Mouse (Mus musculus): ENCODE measurements around the gene Ccdc127.
A peak's percentile ranks its signal among the peaks of the same experiment; 100 is the strongest.

Gene Ccdc127

DNA sequence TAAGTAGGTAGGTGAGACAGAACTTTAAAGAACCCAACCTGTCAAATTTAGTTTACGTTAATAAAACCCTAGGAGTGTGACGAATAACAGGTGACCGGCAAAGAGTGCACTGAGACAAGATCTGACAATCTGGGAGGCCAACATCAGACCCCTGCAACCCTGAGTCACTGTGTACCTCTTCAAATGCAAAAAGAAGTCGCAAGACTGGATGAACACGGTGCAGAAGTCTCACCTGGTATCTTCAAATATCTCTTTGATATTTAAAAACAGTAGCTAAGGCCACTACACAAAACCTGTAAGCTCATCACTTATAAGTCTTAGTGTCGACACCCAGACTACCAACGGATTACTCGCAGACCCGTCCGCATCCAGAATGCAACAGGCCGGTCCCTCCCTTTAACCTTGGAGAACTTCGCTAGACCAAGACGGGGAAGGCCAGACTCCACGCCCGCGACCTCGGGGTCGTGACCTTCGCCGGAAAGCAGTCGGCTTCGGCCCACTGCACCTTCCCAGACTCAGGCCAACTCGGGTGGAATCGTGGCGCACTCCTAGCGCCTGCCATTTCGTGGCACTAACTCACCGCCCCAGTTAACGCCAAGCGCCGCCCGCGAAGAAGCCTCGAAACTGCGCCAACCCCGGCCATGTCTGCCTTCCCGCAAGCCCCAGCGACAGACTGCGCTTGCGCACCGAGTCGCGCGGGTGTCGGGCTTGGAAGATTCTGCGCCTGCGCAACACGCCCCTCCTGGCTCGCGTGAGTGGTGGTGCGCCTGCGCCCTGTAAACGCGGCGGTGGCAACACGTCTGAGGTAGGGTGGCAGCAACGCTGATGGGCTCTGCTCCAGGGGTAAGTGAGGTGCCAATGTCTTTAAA lies at the start of gene Ccdc127, which contains the start of gene Sdha:
Gene Ccdc127, plus strand, starts transcription at position 744 of the 869 bp plus-strand sequence.
Gene Sdha, minus strand, starts transcription at position 715 of the 869 bp plus-strand sequence.
- peak; percentile 98 for DNase-seq

DNA sequence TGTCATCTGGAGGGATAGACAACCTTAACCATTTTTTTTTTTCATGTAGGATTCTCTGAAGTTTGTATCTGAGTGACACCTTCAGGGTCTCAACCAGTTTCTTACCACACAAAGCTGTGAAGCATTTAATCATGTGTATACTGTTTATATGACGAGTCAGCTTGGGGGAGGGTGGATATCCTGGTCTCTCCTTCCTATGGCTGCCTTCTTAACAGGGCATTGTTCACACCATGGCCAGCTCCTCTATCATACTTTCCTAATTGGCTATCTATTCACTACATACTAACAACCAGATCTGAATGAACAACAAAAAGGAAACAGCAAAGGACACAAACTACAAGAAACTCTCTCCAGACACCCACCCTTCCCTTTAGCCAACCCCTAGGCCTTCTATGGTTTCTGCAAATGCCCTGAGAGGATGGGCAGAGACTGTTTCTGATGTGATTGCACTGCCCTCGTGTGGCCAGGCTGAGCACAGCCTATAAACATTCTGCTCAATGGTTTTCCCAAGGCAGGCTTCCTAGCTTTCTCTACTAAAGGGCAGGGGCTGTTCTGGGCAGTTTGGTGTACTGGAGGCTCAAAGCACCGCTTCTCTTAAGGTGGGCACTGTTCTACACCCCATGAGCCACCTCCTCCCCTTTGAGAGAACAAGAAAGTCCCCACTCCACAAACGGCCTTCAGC lies 49.0 kb upstream of the Ccdc127 start:
- peak; percentile 67 for DNase-seq

- no peak for DNase-seq
These were observed 48.5 kb upstream of the Ccdc127 start for GRCm38 (mm10) chr13:74301607-74301984.

DNA sequence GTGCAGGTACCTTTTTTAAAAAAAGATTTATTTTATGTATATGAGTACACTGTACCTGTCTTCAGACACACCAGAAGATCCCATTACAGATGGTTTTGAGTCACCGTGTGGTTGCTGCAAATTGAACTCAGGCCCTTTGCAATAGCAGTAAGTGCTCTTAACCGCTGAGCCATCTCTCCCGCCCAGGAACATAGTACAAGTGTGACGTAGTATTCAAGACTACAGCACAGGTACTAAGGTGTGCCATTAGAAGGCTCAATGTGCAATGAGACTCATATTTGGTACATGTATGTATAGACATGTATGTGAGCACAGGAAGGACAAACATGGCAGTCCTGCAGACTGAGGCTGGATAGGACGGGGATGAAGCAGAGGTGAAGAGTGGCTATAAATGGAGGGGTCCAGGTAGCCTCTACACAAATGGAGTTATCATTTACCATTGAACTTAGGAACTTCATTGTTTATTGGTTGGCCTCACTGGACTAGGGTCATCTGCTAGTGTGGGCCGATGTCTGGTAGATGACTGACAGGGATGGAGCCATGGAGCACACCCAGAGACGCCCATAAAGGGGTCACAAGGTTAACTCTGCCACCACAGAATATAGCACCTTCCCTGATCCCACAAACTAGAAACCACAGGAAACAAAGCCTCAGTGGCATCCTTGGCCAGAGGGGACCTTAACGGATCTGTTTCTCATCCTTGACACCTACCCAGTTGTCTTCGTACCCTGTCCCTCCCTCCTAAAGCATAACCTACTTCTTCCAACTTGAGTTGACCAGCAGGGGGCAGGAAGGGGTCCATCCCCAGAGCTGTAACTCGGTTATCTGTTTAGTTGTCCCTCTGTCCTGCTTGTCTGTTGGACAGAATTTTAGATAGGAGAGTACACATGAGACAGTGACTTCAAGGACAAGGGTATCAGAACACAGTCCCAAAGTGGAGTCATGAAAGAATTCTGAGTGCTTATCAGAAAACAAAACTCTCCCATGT lies 47.8 kb upstream of the Ccdc127 start:
- peak; percentile 18 for DNase-seq

DNA sequence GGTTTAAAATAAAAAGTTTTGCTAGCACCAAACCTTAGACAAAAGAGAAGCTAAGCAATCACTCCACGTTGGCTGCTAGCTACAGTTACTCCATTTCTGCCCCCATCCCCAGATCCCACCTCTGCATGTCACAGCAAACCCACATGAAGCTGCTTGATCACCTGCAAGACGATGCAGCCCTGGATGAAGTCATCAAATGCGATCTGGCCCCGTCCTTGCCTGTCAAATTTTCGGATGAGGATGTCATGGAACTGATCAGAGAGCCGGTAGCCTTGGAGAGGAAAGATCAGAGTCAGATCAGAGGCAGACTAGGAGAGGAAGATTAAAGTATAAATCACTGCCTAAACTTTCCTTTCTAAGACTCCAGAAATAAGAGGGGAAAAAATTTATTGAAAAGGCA lies 44.7 kb upstream of the Ccdc127 start:
- no peak for DNase-seq

- DNase-seq = no peak
These were observed 44.3 kb upstream of the Ccdc127 start for GRCm38 (mm10) chr13:74305780-74306179.

DNA sequence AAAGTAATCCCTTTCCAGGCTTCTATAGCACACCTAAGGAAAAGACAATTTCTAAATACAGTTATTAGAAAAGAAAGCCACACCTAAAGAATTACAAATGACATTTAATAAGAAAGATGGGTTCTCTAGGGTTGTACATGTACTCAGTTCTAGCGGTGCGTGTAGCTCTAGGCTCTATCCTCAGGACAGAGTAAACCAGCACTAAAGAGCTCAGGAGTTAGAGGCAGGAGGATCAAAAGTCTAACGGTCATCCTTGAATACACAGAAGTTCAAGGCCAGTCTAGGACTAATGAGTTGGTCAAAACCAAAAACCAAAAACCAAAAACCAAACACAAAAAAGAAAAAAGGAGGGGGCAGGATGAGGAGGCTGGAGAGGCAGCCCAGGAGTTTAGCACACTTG lies 35.5 kb upstream of the Ccdc127 start:
- no peak for DNase-seq

DNA sequence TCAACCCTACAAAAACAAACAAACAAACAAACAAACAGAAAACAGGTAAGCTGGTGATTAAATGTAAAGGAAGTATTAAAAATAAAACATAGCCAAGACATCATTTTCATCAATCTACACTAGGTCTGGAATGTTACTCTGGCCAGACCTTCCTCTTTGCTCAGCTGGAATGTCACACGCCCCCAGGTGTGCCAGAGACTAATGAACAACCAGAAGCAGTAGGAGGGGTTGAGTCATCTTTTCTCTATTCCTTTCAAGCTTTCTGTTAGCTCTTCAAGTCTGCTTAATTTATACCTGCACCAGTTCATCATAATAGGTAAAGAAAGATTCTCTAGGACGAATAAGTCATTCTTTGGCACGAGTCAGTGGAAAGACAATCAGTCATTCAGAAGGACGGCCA lies 33.7 kb upstream of the Ccdc127 start:
- DNase-seq = no peak

DNA sequence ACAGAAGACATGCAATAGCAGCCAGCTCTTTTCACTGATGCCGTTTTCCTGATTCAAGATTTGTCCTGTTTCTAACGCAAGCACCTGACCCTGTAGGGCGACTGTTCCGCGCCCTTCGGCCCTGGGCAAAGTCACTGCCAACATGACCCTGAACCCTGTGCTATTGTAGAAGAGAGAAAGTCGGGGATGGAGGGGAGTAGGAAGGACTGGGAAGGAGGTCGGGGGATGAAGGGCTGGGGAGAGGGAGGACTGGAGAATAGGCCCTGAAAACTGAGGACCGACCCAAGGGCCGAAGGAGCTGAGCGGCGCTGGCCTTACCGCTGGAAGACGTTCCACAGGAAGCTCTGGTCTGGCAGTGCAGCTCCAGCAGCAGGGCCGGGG lies 33.3 kb upstream of the Ccdc127 start:
- no peak for DNase-seq

DNA sequence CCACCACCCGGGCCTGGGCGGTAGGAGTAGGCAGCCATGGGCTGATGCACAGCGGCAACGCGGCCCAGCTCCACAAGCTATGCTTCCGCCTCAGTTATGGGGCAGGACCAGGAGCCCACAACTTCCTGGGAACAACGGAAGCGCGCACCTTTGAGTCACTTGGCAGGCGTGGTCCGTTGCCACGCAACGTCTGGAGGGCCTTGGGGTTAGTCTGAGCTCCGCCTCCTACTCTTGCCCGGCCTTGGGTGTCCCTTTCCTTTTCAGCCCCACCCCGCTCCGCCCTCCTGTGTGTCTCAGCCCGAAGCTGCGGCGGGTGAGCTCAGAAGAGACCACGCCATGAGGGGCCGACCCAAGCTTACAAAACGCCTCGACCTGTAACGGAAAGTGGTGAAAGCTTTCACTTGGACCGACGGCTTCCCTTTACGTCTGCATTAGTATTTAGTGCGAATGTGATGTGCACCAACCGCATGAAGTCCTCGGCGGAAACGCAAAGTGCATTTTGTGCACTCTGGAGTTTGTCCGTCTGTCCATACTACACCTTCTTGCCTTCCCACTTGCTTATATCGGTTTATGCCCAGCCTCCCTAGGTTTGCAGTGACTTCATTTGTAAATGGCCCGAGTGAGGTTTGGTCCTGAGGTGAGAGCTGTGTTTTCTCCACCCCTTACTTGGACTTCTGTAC lies 32.8 kb upstream of the Ccdc127 start, which contains the start of gene Pdcd6:
Gene Pdcd6, minus strand, starts transcription at position 411 of the 680 bp plus-strand sequence.
- DNase-seq = peak; percentile 81

GRCm38 (mm10) chr13:74329321-74329720 lies 20.8 kb upstream of the Ccdc127 start:
- no peak for DNase-seq

GRCm38 (mm10) chr13:74341036-74341435 lies 9.1 kb upstream of the Ccdc127 start:
- DNase-seq = no peak

- DNase-seq = no peak
These were observed 362 bp downstream of the Ccdc127 start for GRCm38 (mm10) chr13:74350435-74350906.

DNA sequence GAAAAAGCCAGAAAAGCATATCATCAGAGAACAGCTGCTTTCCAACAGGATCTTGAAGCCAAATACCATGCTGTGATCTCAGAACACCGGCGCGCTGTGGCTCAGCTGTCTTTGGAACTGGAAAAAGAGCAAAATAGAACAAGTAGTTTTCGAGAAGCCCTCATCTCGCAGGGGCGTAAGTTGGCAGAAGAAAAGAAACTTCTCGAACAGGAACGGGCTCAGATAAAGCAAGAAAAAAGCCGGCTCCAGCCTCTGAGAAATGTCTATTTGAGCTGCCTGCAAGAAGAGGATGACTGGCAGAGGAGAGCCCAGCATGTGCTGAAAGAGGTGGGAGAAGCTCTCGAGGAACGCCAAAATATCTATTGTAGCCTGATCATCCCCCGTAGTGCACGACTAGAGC lies 6.4 kb downstream of the Ccdc127 start:
- no peak for DNase-seq

GRCm38 (mm10) chr13:74362218-74362617 lies 12.1 kb downstream of the Ccdc127 start:
- DNase-seq = no peak

- no peak for DNase-seq
These were observed 13.2 kb downstream of the Ccdc127 start for GRCm38 (mm10) chr13:74363176-74363858.

DNA sequence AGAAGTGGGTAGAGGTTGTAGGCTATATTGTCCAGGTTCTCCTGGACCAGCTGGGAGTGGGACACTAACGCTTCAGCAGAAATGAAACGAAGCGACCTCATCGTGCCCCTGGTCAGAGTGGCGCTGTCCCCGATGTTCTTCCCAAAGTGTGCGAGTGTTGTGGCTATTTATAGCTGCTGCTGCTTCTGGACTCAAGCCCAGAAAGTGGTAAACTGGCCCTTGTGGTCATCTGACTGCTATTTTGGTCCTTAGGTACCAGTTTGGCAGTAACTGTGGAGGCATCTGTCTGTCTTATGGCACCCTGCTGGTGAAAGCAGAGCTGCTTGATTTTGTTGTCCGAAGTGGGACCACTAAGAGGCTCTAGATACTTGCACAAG lies 13.7 kb downstream of the Ccdc127 start, which contains the start of gene Lrrc14b:
Gene Lrrc14b, minus strand, starts transcription at position 147 of the 377 bp plus-strand sequence.
- DNase-seq = no peak

GRCm38 (mm10) chr13:74381533-74382276 lies 31.6 kb downstream of the Ccdc127 start:
- no peak for DNase-seq

- DNase-seq = no peak
These were observed 32.2 kb downstream of the Ccdc127 start for GRCm38 (mm10) chr13:74382289-74382688.

- no peak for DNase-seq
These were observed 39.6 kb downstream of the Ccdc127 start for GRCm38 (mm10) chr13:74389730-74390129.

Data from right cerebral cortex, postnatal 14 days (tissue).